Mouse (Mus musculus) lung, postnatal 0 days (tissue): Measurements from ENCODE around the gene Jam2. TPM values are rescaled to one million over a fixed set of nuclear protein-coding genes. Genes with fewer than 3 reads are reported as not detected.

Experiments used
- ATAC-seq: fragments of 200-750 bp; cut with Nextera tagmentation; 2 replicates; pipeline ENCODE4 v1.8.0; 2017; ENCODE audit warnings: moderate library complexity
- DNase-seq: peaks from one replicate; pipeline ENCODE4 v3.0.0-alpha.2; 2016; ENCODE audit warnings: low spot score
- H3K27ac ChIP-seq: fragments of 300-500 bp; sonication (generic); 2 replicates; pipeline ENCODE4 v1.5.1; 2014; ENCODE audit warnings: antibody characterized with exemption, mild to moderate bottlenecking, low read length, mixed read lengths
- H3K27me3 ChIP-seq: fragments of 300-500 bp; sonication (generic); replicated peaks from 2 replicates; pipeline ENCODE4 v1.6.1; 2014; ENCODE audit warnings: low read length, mixed read lengths; ENCODE audit not compliant: insufficient read depth
- H3K36me3 ChIP-seq: fragments of 300-500 bp; sonication (generic); 2 replicates; pipeline ENCODE4 v1.6.1; 2014; ENCODE audit warnings: low read length, mixed read lengths; ENCODE audit not compliant: insufficient read depth
- H3K4me1 ChIP-seq: fragments of 300-500 bp; sonication (generic); 2 replicates; pipeline ENCODE4 v1.6.1; 2014; ENCODE audit warnings: antibody characterized with exemption, low read depth, low read length, mixed read lengths; ENCODE audit not compliant: insufficient read depth
- H3K4me2 ChIP-seq: fragments of 300-500 bp; sonication (generic); replicated peaks from 2 replicates; pipeline ENCODE4 v1.6.1; 2014; ENCODE audit warnings: low read depth, mild to moderate bottlenecking, low read length, moderate library complexity, mixed read lengths
- H3K4me3 ChIP-seq: fragments of 300-500 bp; sonication (generic); 2 replicates; pipeline ENCODE4 v1.5.1; 2014; ENCODE audit warnings: low read depth, low read length
- H3K9ac ChIP-seq: fragments of 300-500 bp; sonication (generic); replicated peaks from 2 replicates; pipeline ENCODE4 v1.6.1; 2014; ENCODE audit warnings: low read depth, mild to moderate bottlenecking
- H3K9me3 ChIP-seq: fragments of 300-500 bp; sonication (generic); 2 replicates; pipeline ENCODE4 v1.6.1; 2016; ENCODE audit warnings: low read length, mixed read lengths
- CTCF ChIP-seq: IDR thresholded peaks from 2 replicates; pipeline ENCODE4 v1.5.1; 2016; ENCODE audit warnings: antibody characterized with exemption, mild to moderate bottlenecking
- EP300 ChIP-seq: IDR thresholded peaks from 2 replicates; pipeline ENCODE4 v1.6.1; 2016; ENCODE audit warnings: antibody characterized with exemption, mild to moderate bottlenecking, control low read depth
- WGBS: fragments of 180-500 bp; shearing (Covaris S2); extraction: QIAGEN DNeasy Blood & Tissue Kit; methylation state at CpG from one replicate; pipeline ENCODE4 v1.1.7; 2014; 5-methylcytosine and 5-hydroxymethylcytosine counted together
- polyA plus RNA-seq: library from polyadenylated mRNA; unstranded; fragments of >200 nt; fragmentation: Nextera tagmentation; extraction: Ambion mirVana; gene quantifications from 2 replicates; pipeline ENCODE4 v1.2.1, GENCODE M21; 2015

The Jam2 gene
- polyA plus RNA-seq, 1 experiment from 2014 or later: 38.2 TPM

GRCm38 (mm10) chr16:84745721-84746306 is 28.1 kb upstream of the Jam2 start:
- ATAC-seq (no peak), DNase-seq (no peak)
- no peaks in the 10 kb centered on the region for H3K9me3 ChIP-seq
- no peaks in the 10 kb centered on the region for H3K27me3 ChIP-seq
- 71% methylated on average over 6 of the region's 6 CpGs for WGBS
- no peak overlapping the region for H3K27ac ChIP-seq
- H3K9ac ChIP-seq: no peak overlapping the region
- no peaks in the 10 kb centered on the region for H3K4me1 ChIP-seq
- H3K4me3 ChIP-seq: no peak overlapping the region
- H3K36me3 ChIP-seq: no peaks in the 10 kb centered on the region
- H3K4me2 ChIP-seq: no peak overlapping the region
- TF ChIP-seq EP300: no peak
- TF ChIP-seq CTCF: no peak

GRCm38 (mm10) chr16:84767956-84768355 is 6.0 kb upstream of the Jam2 start:
- H3K4me1 ChIP-seq: no peaks in the 10 kb centered on the region

GRCm38 (mm10) chr16:84769182-84769581 is 4.7 kb upstream of the Jam2 start:
- TF ChIP-seq EP300 (no peak), CTCF (no peak)
- H3K27ac ChIP-seq: no peak overlapping the region
- H3K27me3 ChIP-seq: no peaks in the 10 kb centered on the region
- DNase-seq (no peak), ATAC-seq (no peak)
- no peak overlapping the region for H3K9ac ChIP-seq
- 73% methylated on average over 4 of the region's 4 CpGs for WGBS
- H3K4me2 ChIP-seq: no peak overlapping the region
- H3K4me3 ChIP-seq: no peak overlapping the region
- H3K9me3 ChIP-seq: no peaks in the 10 kb centered on the region
- H3K36me3 ChIP-seq: no peaks in the 10 kb centered on the region
- 0 out of 2 replicates have a peak, but pooled peaks cover 3% of the 10 kb centered on the region for H3K4me1 ChIP-seq

More at GRCm38 (mm10) chr16:84767956-84768355, 6.0 kb upstream of the Jam2 start:
- no peaks in the 10 kb centered on the region for H3K36me3 ChIP-seq
- no peak overlapping the region for H3K4me3 ChIP-seq
- H3K9me3 ChIP-seq: no peaks in the 10 kb centered on the region
- TF ChIP-seq EP300: no peak
- TF ChIP-seq CTCF: no peak
- DNase-seq: no peak
- no peak overlapping the region for H3K9ac ChIP-seq
- H3K27me3 ChIP-seq: no peaks in the 10 kb centered on the region
- no peak overlapping the region for H3K4me2 ChIP-seq
- H3K27ac ChIP-seq: no peak overlapping the region
- no peak for ATAC-seq
- WGBS: 76% methylated on average over 8 of the region's 8 CpGs

GRCm38 (mm10) chr16:84769619-84770464 is 4.1 kb upstream of the Jam2 start:
- Histone ChIP-seq H3K27me3 (no peaks in the 10 kb centered on the region), H3K4me3 (no peak overlapping the region), H3K9ac (no peak overlapping the region), H3K9me3 (no peaks in the 10 kb centered on the region), H3K27ac (no peak overlapping the region), H3K4me1 (peaks cover 3% of the 10 kb centered on the region; the same call in 1 of the 2 replicates), H3K36me3 (no peaks in the 10 kb centered on the region), H3K4me2 (no peak overlapping the region)
- ATAC-seq: no peak
- 82% methylated on average over 19 of the region's 19 CpGs for WGBS
- DNase-seq: no peak
- TF ChIP-seq EP300 (no peak), CTCF (no peak)

- no peak for TF ChIP-seq EP300
- no peak for TF ChIP-seq CTCF
- no peak for ATAC-seq
- 68% methylated on average over 7 of the region's 7 CpGs for WGBS
Measured at GRCm38 (mm10) chr16:84770891-84771290, 3.0 kb upstream of the Jam2 start.

GRCm38 (mm10) chr16:84771461-84771860 is 2.5 kb upstream of the Jam2 start:
- H3K27me3 ChIP-seq: no peaks in the 10 kb centered on the region
- H3K9me3 ChIP-seq: no peaks in the 10 kb centered on the region
- no peak overlapping the region for H3K27ac ChIP-seq
- no peak for TF ChIP-seq CTCF
- TF ChIP-seq EP300: no peak
- no peak overlapping the region for H3K4me2 ChIP-seq
- H3K4me1 ChIP-seq: peaks cover 3% of the 10 kb centered on the region; the same call in 1 of the 2 replicates
- WGBS: 79% methylated on average over 2 of the region's 2 CpGs
- DNase-seq: no peak
- no peak for ATAC-seq
- no peak overlapping the region for H3K4me3 ChIP-seq
- H3K36me3 ChIP-seq: no peaks in the 10 kb centered on the region
- H3K9ac ChIP-seq: no peak overlapping the region

More at GRCm38 (mm10) chr16:84770891-84771290, 3.0 kb upstream of the Jam2 start:
- H3K36me3 ChIP-seq: no peaks in the 10 kb centered on the region
- peaks cover 3% of the 10 kb centered on the region; the same call in 1 of the 2 replicates for H3K4me1 ChIP-seq
- H3K27ac ChIP-seq: no peak overlapping the region
- H3K4me3 ChIP-seq: no peak overlapping the region
- H3K9ac ChIP-seq: no peak overlapping the region
- DNase-seq: no peak
- H3K9me3 ChIP-seq: no peaks in the 10 kb centered on the region
- H3K4me2 ChIP-seq: no peak overlapping the region
- H3K27me3 ChIP-seq: no peaks in the 10 kb centered on the region
